Mouse (Mus musculus): ENCODE results near the gene Proser1. TPM values are rescaled to one million over a fixed set of nuclear protein-coding genes. Genes with fewer than 3 reads are reported as not detected.

Proser1 gene
- polyA plus RNA-seq, 1 experiment from 2014 or later = 4.3 TPM

DNA sequence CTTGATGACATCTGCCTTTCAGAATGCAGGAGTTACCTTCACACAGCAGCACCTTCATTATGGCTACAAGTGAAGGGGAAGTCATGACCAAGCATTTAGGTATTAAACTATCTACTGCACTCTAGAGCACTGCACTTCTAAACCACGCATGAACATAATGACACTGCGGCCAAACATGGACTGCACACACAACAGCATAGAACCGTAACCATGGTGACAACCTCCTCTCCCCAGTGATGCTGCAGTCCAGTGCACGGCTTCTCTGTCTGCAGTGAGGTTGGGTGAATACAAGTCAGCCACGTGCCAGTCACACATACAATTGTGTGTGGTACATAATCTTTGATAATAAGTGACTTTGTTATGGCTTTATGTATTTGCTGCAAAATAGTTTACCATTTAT is 17.9 kb upstream of the Proser1 start:
- H3K36me3 ChIP-seq (ENCODE audit: control insufficient read depth, insufficient read depth) = no peaks in the 10 kb centered on the region
- H3K27me3 ChIP-seq (ENCODE audit: control insufficient read depth, insufficient read depth, low read depth, low read length) = no peaks in the 10 kb centered on the region
- WGBS (ENCODE audit: insufficient replicate concordance) = 69% methylated on average over 5 of the region's 5 CpGs
- no peak overlapping the region for H3K4me2 ChIP-seq (ENCODE audit: low read depth, low read length)
- no peak overlapping the region for H3K9ac ChIP-seq (ENCODE audit: low read depth, low read length)
- H3K27ac ChIP-seq (ENCODE audit: low read length) = no peak overlapping the region
- H3K4me1 ChIP-seq (ENCODE audit: control insufficient read depth, low read depth, low read length) = no peaks in the 10 kb centered on the region
- no peaks in the 10 kb centered on the region for H3K9me3 ChIP-seq (replicated peaks; ENCODE audit: control insufficient read depth, low read length)
- no peak for ATAC-seq (ENCODE audit: low read depth)
- H3K4me3 ChIP-seq (ENCODE audit: low read depth, low read length) = no peak overlapping the region

DNA sequence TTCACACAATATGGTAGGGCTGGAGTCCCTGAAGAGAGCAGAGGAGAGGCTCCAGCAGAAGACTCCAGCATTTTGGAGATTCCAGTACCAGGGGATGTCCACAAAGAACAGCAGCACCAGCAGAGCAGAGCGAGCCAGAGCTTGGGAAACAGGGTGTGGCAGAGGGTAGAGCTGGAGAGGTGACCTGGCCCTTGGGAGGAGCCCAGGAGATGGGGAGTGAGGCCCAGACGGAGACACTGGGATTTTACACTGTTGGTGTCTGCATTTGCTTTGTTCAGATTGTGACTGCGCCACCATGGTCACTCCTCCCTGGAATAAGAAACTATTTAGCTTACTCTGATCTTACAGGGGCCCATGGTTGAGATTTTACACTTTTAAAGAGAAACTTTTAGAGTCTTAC is 16.7 kb upstream of the Proser1 start:
- H3K4me1 ChIP-seq (ENCODE audit: control insufficient read depth, low read depth, low read length) = no peaks in the 10 kb centered on the region
- no peak overlapping the region for H3K9ac ChIP-seq (ENCODE audit: low read depth, low read length)
- no peak overlapping the region for H3K27ac ChIP-seq (ENCODE audit: low read length)
- no peaks in the 10 kb centered on the region for H3K27me3 ChIP-seq (ENCODE audit: control insufficient read depth, insufficient read depth, low read depth, low read length)
- H3K9me3 ChIP-seq (replicated peaks; ENCODE audit: control insufficient read depth, low read length) = no peaks in the 10 kb centered on the region
- H3K4me2 ChIP-seq (ENCODE audit: low read depth, low read length) = no peak overlapping the region
- no peak overlapping the region for H3K4me3 ChIP-seq (ENCODE audit: low read depth, low read length)
- WGBS (ENCODE audit: insufficient replicate concordance) = 70% methylated on average over 3 of the region's 3 CpGs
- peaks cover 6% of the 10 kb centered on the region; the same call in 1 of the 2 replicates for H3K36me3 ChIP-seq (ENCODE audit: control insufficient read depth, insufficient read depth)
- ATAC-seq (ENCODE audit: low read depth) = no peak

DNA sequence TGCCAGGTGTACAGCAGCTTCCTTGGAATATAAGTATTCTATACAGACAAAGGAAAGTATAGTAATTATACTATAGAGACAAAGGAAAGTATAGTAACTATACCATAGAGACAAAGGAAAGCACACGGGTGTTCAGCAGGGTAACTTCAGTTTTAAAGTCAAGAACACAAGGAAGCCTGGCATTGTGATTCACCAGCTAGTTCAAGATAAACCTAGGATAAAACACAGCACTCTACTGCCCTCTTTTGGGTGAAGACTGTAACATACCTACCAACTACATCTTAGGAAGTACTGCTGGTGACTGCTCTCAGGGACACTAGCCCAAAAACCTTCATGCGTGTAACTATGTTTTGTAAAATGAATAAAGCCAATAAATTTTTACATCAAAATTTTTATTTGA is 15.3 kb upstream of the Proser1 start:
- Histone ChIP-seq H3K9ac (ENCODE audit: low read depth, low read length) (no peak overlapping the region), H3K36me3 (ENCODE audit: control insufficient read depth, insufficient read depth) (peaks cover 10% of the 10 kb centered on the region), H3K27ac (ENCODE audit: low read length) (no peak overlapping the region), H3K4me3 (ENCODE audit: low read depth, low read length) (no peak overlapping the region), H3K4me1 (ENCODE audit: control insufficient read depth, low read depth, low read length) (no peaks in the 10 kb centered on the region), H3K27me3 (ENCODE audit: control insufficient read depth, insufficient read depth, low read depth, low read length) (no peaks in the 10 kb centered on the region), H3K9me3 (replicated peaks; ENCODE audit: control insufficient read depth, low read length) (no peaks in the 10 kb centered on the region), H3K4me2 (ENCODE audit: low read depth, low read length) (no peak overlapping the region)
- 33% methylated on average over 2 of the region's 2 CpGs for WGBS (ENCODE audit: insufficient replicate concordance)
- no peak for ATAC-seq (ENCODE audit: low read depth)

DNA sequence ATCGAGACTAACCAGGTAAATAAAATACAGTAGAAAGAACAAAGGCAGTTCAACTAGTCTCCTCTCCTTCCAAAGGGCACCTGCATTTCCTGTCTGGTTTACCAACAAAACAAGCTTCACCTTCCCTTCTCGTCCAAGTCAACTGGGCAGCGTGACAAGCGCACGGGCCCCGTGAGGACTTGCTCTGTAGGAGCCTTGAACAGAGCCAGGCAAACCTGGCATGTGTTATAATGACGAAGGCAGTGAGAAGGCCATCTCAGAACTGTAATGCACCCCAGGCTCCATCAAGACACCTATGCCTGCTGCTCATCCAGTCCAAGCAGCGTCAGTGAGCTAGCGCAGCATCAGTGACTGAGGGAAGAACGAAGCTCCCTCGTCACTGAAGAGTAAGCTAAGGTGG is 12.8 kb upstream of the Proser1 start:
- H3K27ac ChIP-seq (ENCODE audit: low read length) = no peak overlapping the region
- H3K9me3 ChIP-seq (replicated peaks; ENCODE audit: control insufficient read depth, low read length) = no peaks in the 10 kb centered on the region
- H3K4me3 ChIP-seq (ENCODE audit: low read depth, low read length) = no peak overlapping the region
- no peak overlapping the region for H3K9ac ChIP-seq (ENCODE audit: low read depth, low read length)
- no peaks in the 10 kb centered on the region for H3K27me3 ChIP-seq (ENCODE audit: control insufficient read depth, insufficient read depth, low read depth, low read length)
- no peaks in the 10 kb centered on the region for H3K4me1 ChIP-seq (ENCODE audit: control insufficient read depth, low read depth, low read length)
- 80% methylated on average over 11 of the region's 11 CpGs for WGBS (ENCODE audit: insufficient replicate concordance)
- ATAC-seq (ENCODE audit: low read depth) = no peak
- peaks cover 12% of the 10 kb centered on the region for H3K36me3 ChIP-seq (ENCODE audit: control insufficient read depth, insufficient read depth)
- H3K4me2 ChIP-seq (ENCODE audit: low read depth, low read length) = no peak overlapping the region

DNA sequence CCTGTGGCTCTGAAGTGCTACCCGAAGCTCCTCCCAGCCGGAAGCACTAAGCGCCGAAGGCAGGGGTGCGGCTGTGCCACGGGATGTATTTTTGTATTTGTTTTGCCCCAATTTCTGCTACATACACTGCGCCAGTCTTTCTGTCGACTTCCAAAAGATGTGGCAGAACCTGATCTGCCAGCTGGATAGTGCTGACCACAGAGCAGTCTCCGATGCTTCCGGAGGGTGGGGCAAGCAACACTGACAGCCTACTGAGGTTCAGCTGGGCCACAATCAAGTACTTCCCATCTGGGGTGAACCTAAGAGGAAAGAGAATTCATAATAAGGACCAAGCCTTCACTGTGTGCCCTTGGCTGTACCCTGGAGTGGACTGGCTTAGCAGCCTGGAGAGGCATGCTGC is 11.1 kb upstream of the Proser1 start:
- H3K36me3 ChIP-seq (ENCODE audit: control insufficient read depth, insufficient read depth) = peaks cover 14% of the 10 kb centered on the region
- no peak overlapping the region for H3K4me3 ChIP-seq (ENCODE audit: low read depth, low read length)
- H3K9me3 ChIP-seq (replicated peaks; ENCODE audit: control insufficient read depth, low read length) = no peaks in the 10 kb centered on the region
- no peaks in the 10 kb centered on the region for H3K27me3 ChIP-seq (ENCODE audit: control insufficient read depth, insufficient read depth, low read depth, low read length)
- H3K27ac ChIP-seq (ENCODE audit: low read length) = no peak overlapping the region
- H3K4me2 ChIP-seq (ENCODE audit: low read depth, low read length) = no peak overlapping the region
- no peak overlapping the region for H3K9ac ChIP-seq (ENCODE audit: low read depth, low read length)
- WGBS (ENCODE audit: insufficient replicate concordance) = 74% methylated on average over 10 of the region's 10 CpGs
- no peak for ATAC-seq (ENCODE audit: low read depth)
- H3K4me1 ChIP-seq (ENCODE audit: control insufficient read depth, low read depth, low read length) = no peaks in the 10 kb centered on the region

DNA sequence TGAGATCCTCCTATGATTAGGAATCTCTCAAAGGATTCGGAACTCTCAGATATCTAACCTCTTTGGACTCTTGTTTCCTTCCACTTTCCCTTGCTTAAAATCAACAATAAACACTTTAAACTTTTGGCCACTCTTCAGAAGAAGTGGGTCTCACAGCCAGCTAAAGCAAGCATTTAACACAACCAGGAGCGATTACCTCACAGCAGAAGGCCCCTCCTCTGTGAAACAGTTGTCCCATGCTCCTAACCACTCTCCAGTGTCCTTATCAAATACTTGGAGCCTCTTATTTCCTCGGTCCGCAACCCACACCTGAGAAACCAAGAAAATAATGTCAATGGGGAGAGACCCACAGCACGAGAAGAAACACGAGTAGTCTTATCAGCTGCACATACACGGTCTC is 10.1 kb upstream of the Proser1 start:
- Histone ChIP-seq H3K36me3 (ENCODE audit: control insufficient read depth, insufficient read depth) (peaks cover 15% of the 10 kb centered on the region), H3K9ac (ENCODE audit: low read depth, low read length) (no peak overlapping the region), H3K27me3 (ENCODE audit: control insufficient read depth, insufficient read depth, low read depth, low read length) (no peaks in the 10 kb centered on the region), H3K27ac (ENCODE audit: low read length) (no peak overlapping the region), H3K4me2 (ENCODE audit: low read depth, low read length) (no peak overlapping the region), H3K4me1 (ENCODE audit: control insufficient read depth, low read depth, low read length) (no peaks in the 10 kb centered on the region), H3K4me3 (ENCODE audit: low read depth, low read length) (no peak overlapping the region), H3K9me3 (replicated peaks; ENCODE audit: control insufficient read depth, low read length) (no peaks in the 10 kb centered on the region)
- 81% methylated on average over 7 of the region's 7 CpGs for WGBS (ENCODE audit: insufficient replicate concordance)
- ATAC-seq (ENCODE audit: low read depth) = no peak

DNA sequence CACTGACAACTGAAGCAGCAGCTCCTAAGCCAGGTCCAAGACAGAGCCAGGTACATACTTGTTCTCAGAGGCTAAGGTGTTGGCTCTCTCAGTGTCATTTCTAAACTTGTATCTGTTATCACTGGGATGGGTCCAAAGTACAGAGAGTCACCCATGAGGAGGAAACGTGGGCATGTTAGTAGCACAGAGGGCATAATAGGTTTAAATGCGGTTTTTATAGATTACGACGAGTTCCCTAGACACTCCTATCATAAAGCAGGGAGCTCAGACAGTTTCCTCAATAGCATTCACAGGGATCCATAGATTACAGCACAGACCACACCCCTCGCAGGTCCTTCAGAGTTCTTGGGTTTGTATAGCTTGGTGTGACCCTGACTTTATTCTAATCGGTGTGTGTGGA is 9.5 kb upstream of the Proser1 start:
- no peaks in the 10 kb centered on the region for H3K9me3 ChIP-seq (replicated peaks; ENCODE audit: control insufficient read depth, low read length)
- H3K27ac ChIP-seq (ENCODE audit: low read length) = no peak overlapping the region
- H3K36me3 ChIP-seq (ENCODE audit: control insufficient read depth, insufficient read depth) = peaks cover 15% of the 10 kb centered on the region
- H3K4me2 ChIP-seq (ENCODE audit: low read depth, low read length) = no peak overlapping the region
- H3K9ac ChIP-seq (ENCODE audit: low read depth, low read length) = no peak overlapping the region
- no peaks in the 10 kb centered on the region for H3K4me1 ChIP-seq (ENCODE audit: control insufficient read depth, low read depth, low read length)
- WGBS (ENCODE audit: insufficient replicate concordance) = 70% methylated on average over 6 of the region's 6 CpGs
- H3K27me3 ChIP-seq (ENCODE audit: control insufficient read depth, insufficient read depth, low read depth, low read length) = no peaks in the 10 kb centered on the region
- no peak overlapping the region for H3K4me3 ChIP-seq (ENCODE audit: low read depth, low read length)
- no peak for ATAC-seq (ENCODE audit: low read depth)

DNA sequence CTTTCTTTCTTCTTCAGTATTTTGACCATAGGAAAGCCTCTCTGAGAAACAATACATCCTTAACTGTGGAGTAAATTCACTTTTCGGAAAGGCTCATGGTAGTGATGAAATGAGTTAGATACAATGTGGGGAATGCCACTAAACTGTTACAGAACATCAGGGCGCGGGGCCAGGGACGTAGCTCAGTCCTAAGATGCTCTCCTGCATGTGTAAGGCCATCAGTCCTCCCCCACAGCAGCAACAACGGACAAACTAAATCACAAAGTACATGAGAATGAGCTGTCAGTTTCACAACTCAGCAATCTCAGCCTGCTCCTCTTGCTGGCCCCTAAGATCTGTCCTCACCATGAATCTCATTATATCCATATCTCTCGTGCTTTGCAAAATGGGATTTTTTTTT is 8.9 kb upstream of the Proser1 start:
- H3K27ac ChIP-seq (ENCODE audit: low read length) = no peak overlapping the region

DNA sequence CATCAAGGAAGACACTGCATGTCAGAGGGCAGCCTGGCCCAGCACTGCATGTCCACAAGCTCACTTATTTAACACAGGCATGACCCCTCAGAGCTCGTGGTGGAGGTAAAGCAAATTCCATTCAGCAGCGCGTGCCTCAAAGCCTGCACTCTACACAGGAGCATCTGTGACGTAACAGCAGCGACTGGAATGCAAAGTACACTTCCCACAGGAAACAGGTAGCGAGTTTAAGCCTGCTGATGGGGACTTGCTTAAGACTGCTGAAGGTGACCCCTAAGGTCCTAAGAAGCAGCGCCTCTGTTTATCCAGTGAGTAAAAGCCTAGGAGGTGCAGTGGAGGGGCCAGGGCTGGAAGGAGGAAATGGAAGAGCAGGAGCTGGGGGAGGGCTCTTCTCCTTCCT is 8.5 kb upstream of the Proser1 start:
- Histone ChIP-seq H3K4me2 (ENCODE audit: low read depth, low read length) (no peak overlapping the region), H3K4me3 (ENCODE audit: low read depth, low read length) (no peak overlapping the region), H3K36me3 (ENCODE audit: control insufficient read depth, insufficient read depth) (peaks cover 15% of the 10 kb centered on the region), H3K4me1 (ENCODE audit: control insufficient read depth, low read depth, low read length) (no peaks in the 10 kb centered on the region), H3K9me3 (replicated peaks; ENCODE audit: control insufficient read depth, low read length) (no peaks in the 10 kb centered on the region), H3K9ac (ENCODE audit: low read depth, low read length) (no peak overlapping the region), H3K27me3 (ENCODE audit: control insufficient read depth, insufficient read depth, low read depth, low read length) (no peaks in the 10 kb centered on the region), H3K27ac (ENCODE audit: low read length) (no peak overlapping the region)
- ATAC-seq (ENCODE audit: low read depth) = no peak
- 66% methylated on average over 7 of the region's 7 CpGs for WGBS (ENCODE audit: insufficient replicate concordance)

More for the DNA sequence above, 8.9 kb upstream of the Proser1 start:
- Histone ChIP-seq H3K27me3 (ENCODE audit: control insufficient read depth, insufficient read depth, low read depth, low read length) (no peaks in the 10 kb centered on the region), H3K36me3 (ENCODE audit: control insufficient read depth, insufficient read depth) (peaks cover 15% of the 10 kb centered on the region), H3K4me1 (ENCODE audit: control insufficient read depth, low read depth, low read length) (no peaks in the 10 kb centered on the region), H3K4me3 (ENCODE audit: low read depth, low read length) (no peak overlapping the region), H3K9me3 (replicated peaks; ENCODE audit: control insufficient read depth, low read length) (no peaks in the 10 kb centered on the region), H3K4me2 (ENCODE audit: low read depth, low read length) (no peak overlapping the region), H3K9ac (ENCODE audit: low read depth, low read length) (no peak overlapping the region)
- 73% methylated on average over 6 of the region's 6 CpGs for WGBS (ENCODE audit: insufficient replicate concordance)
- ATAC-seq (ENCODE audit: low read depth) = no peak

DNA sequence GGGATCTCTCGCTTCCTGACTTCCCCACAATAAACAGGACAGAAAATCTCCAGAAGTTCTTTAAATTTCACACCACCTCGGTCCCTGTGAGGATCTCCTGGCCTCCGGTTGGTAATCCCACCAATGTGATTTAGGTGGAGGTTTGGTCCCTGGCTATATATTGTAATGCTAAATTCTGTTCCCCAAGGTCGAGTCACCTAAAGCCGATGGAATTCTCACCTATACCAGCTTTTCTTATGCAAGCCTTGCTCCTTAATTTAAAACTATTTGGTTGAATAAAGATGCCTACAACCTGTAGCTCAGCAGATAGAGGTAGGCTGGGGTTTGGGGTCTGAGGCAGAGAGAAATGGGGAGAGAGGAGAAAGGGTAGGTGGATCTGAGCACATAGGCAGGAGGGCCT is 5.7 kb upstream of the Proser1 start:
- Histone ChIP-seq H3K9ac (ENCODE audit: low read depth, low read length) (no peak overlapping the region), H3K27me3 (ENCODE audit: control insufficient read depth, insufficient read depth, low read depth, low read length) (no peaks in the 10 kb centered on the region), H3K4me3 (ENCODE audit: low read depth, low read length) (no peak overlapping the region), H3K4me1 (ENCODE audit: control insufficient read depth, low read depth, low read length) (no peaks in the 10 kb centered on the region; the same call in 1 of the 2 replicates), H3K4me2 (ENCODE audit: low read depth, low read length) (no peak overlapping the region), H3K9me3 (replicated peaks; ENCODE audit: control insufficient read depth, low read length) (no peaks in the 10 kb centered on the region), H3K36me3 (ENCODE audit: control insufficient read depth, insufficient read depth) (peaks cover 8% of the 10 kb centered on the region), H3K27ac (ENCODE audit: low read length) (no peak overlapping the region)
- 72% methylated on average over 5 of the region's 5 CpGs for WGBS (ENCODE audit: insufficient replicate concordance)
- no peak for ATAC-seq (ENCODE audit: low read depth)

All from liver, embryonic 16.5 days (tissue).